Mouse (Mus musculus) B cell, adult 2 months (primary cell): ENCODE measurements around the gene Poc1b.

Source experiments
- DNase-seq, 2 experiments: peaks; one replicate each; pipeline ENCODE4 v3.0.0; 2022

Poc1b gene

DNA sequence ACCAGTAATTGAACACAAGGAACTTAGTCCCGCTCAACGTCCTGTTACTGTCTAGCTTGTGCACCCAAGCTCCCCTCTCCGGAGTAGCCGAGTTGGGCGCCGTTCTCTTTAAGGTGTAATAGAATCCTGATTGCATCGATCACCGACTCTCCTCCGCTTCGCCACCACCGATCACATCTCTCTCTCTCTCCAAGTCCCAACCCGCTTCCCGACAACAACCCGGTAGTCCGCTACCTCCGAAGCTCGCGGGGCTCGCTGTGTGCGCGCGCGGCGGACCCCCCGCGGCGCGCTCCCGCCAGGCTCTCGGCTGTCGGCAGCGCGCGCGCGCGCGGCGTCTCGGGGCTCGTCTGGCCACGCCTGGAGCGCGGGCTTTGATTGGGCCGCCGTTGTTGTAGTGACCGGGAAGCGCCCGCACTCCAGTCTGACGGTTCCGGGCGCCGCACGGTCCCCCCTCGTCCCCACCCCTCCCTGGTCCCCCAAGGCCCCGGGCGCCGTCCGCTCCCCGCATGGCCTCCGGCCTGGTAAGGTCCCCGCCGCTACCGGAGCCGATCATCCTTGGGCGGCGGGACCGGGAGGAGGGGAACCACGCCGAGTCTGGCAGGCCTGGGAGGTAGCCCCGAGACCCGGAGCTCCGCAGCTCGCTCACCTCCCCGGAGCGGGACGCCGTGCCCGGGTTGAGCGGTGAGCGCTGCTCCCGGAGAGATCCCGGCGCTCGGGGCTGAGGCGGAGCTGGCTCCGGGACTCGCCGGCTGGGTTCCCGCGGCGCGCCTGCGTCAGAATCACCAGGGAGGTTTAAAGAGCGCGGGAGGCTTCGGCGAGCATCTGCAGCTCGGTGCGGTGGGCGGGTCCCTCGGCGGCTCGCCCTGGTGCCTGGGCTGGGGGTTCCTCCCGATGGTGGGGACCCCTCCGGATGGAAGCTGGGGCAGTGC lies at the start of gene Poc1b:
TSS of gene Poc1b (plus strand) at position 334 of the 929 bp plus-strand sequence.
- peak; percentile 78 to 83 for DNase-seq

DNA sequence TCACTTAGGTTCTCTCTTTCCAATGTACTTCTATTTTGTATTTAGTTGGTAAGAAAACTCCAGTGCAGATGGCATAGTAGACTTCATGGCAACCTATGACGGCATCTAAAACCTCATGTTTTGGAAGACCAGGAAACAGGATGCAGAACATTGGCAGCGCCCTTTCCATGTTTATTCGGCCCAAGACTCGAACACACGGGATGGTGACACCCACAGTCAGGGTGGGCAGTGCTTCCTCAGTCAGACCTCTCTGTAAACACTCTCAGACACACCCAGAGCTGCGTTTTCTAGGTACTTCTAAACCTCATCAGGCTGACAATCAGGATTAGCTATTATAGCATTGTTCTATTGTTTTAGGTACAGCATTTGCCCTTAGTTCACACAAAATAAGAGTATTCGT lies 46.2 kb upstream of the Poc1b start:
- DNase-seq = no peak

DNA sequence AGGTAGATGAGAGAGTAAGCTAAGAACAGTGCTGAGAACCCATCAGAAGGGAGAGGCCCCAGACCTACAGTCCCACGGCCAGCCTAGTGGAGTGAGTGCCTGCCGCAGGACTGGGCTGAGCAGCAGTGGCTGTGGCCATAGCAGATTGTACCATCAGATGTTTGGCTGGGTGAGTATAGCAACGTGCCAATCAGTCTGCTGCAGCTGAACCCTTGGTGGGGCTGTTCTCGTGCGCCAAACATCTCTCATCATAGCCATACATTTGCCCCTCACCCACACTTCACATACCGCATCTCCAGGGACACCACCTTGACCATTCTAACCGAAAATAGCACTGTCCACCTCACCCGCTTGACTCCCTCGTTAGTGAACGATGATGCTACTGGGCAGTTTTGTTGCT lies 45.4 kb upstream of the Poc1b start:
- no peak for DNase-seq

DNA sequence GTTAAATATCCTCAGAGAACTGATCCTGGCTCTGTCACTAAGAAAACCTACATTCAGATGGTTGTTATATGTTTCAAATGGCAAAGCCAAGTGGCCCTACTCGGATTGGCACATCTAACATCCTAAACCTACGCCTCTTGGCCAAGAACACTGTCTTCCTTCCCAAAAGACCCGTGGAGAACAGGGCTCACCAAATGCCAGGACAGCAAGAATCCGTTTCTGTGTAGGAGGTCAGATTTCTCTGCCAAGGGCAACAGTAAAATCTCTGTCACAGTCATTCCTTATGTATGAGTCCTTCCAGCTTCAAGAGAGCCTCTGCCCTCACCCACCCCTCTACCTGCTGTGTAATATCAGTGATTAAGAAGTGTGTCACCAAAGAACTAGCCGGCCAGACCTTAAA lies 44.3 kb upstream of the Poc1b start:
- no peak for DNase-seq

DNA sequence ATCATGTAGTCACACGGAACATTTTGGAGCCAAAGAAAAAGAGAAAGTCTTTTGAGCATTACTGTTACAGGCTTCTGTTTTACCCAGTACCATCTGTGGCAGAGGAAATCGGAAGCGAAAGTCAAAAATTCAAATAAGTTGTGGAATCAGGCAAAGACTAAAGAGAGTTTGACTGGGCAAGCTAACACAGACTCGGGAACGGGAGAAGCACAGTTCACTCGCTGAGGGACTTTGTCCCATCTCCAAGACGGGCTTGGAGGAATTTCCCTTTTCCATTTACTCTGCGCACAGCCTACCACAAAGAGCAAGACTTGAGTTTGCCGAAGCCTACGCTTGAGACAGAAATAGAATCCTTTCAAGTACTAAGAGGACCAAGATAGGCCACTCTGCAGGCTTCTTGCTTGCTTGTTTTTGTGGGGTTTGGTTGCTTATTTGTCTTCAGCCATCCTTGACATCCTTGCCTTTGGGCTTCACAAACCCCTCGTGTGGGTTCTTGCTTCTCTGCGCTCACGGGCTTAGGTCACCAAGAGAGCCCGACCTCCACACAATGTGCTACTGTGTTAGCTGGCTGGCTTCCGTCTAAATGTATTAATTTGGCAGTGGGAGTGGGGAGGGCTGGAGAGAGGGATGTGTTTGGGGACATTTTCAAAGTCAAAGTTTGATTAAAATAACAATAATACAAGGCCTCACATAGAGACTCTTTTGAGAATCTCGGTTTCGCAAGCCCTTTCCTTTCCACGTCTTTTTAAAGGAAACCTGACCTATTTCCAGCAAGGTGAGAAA lies 30.5 kb upstream of the Poc1b start:
- no peak for DNase-seq

DNA sequence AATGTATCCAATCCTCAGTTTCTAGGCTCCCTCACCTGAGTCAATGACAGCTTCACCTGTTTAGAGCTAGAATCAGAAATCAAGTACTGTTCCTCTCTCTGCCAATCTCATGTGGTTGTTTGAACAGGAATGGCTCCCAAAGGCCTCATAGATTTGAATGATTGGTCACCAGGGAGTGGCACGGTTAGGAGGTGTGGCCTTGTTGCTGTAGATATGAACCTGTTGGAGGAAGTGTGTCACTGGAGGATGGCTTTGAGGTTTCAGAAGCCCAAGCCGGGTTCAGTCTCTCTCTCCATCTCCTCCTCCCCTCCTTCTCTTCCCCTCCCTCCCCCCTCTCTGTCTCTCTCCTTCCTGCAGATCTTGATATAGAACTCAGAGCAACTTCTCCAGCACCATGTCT lies 28.2 kb upstream of the Poc1b start:
- no peak for DNase-seq

DNA sequence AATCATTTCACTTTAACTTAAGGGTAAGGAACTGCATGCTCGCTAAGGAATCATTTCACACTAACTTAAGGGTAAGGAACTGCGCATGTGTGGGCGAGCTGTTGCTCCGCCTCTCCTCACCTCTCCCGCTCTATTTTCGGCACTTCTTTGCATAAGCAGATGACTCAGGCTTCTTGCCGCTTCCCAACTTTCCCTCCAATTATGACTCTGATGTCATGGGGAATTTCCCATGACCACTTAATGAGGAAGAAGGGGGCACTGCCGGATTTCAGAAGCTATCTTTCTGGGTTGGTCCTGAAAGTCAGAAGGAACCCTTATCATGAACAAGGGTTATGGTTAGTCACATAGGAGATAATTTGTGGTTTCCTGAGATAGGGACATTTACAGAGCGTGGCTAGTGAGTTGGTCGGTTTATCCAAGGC lies 25.3 kb upstream of the Poc1b start:
- DNase-seq = no peak

DNA sequence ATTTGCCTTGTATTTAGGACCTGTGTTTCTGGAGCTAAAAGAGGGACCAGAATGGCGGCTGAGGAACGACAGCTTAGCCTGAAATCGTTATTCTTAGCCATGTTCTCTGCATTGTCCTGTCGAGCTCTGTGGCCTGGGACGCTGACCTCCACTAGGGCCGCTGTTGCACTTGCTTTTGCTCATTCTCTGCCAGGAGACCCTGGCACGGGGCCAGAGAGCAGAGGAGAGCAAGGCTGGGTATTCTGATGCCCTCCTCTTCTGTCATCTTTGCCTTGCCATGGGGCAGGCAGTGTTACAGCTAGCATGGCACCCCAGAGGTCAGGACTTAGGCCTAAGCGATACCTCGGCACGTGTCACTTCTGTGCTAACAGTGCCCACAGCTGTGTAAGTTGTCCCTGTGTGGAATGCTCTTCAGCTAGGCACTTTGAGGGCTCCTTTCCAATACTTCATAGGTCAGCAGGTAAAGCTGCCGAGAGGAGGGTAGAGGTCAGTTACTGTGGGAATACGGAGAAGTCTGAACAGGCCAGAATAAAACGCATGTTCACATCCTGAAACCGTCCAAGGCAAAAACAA lies 23.3 kb upstream of the Poc1b start:
- DNase-seq = no peak

DNA sequence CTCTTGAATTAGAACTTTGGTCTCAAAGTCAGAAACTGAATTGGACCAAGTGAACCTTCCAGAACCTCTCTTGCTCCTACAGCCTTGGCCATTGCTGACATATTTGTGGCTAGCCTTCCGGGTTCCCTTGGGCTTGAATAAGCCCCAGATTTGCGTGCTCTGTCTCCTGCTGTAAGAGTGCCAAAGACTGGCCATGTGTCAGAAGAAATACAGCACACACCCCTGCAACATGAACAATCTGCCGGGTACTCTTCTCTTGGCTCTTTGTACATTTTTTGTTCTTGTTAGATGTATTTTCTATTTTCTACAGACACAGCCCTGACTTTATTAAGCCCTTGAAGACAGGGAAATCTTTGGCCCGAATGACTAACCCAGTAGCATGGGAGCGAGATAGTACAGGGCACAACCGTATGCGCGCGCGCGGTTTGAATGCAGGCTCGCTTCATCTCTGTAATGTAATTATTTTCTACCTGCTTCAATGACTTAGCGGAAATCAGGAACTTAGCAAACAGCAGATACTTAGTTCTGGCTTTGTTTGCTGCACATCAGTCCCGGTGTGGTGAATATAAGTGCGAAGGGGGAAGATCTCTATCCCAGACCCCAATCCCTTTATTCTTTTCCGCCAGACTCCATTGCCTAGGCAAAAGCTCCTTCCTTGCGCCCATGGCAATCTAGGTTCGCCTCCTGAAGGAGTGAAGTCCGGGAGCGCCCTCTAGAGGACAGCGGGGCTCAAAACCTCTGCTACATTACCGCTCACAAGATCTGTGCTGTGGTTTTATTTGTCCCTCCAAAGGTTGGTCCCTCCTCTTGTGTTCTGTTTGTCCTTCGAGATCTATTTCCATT lies 22.2 kb upstream of the Poc1b start:
- DNase-seq = peak; percentile 83 to 86

DNA sequence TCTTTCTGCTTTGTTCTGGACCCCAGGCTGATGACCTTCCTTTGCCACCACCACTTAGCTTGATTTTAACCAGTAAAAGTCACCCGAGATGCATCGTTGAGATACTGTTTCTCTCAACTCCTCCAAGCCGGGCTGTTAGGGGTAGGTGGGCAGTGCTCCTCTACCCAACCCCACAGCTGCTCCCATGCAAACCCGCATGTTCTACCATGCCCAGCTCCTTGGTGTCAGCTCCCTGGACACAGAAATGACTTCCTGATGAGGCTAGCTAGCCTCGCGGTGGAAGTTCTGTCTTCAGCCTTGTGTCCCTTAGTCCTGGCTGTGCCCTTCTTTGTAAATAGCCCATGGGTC lies 21.6 kb upstream of the Poc1b start:
- DNase-seq = no peak

DNA sequence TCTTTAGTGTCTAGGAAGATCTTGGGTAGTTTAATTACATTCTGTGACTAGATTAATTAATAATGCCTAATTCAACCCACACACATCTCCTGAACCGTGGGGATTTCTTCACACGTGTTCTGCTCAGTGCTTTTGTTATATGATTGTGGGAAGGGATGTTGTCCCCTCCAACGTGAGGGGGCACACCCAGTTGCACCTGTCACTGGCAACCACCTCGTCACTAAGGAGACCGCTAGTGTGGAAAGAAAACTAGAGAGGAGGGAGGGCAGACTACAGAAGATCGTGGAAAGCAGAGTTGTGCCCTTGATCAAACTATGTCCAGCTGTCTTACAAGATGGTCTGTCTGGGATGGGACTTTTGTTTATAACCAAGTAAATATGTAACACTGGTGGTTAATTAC lies 20.8 kb upstream of the Poc1b start:
- DNase-seq = no peak

DNA sequence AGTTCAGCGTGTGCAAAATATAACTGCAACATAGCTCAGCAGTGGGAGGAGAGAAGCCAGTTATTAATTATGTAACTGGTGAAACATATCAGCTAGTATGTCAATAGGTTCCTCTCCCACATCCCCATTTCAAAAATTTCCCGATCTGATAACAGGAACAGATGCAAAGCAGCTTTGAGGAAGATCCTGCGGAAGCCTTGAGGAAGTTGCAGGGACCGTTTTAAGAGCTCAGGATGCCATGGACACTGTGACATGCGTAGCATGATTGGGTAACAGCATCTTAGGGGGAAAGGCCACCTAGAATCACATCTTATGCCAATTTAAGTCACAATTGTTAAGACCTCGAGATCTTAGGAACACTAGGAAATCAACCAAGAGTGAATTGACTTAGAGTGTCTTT lies 16.9 kb upstream of the Poc1b start:
- DNase-seq = no peak

DNA sequence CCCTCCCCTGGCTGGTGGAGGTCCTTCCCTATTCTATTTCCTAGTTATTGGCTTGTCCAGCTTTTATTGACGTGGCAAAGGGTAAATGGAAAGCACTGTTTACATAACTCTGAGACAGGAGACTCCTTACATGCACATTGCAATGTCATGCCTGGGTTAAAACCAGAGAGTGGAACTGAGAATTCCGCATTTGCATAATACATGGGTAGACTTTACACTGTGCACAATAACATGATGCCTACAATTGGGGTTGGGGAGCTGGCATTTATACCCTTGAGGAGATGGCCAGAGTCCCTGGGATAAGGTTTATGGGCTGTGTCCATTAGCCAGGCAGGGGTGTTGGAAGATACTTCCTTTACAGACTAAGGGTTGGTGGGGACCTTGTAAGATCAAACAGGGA lies 13.5 kb upstream of the Poc1b start:
- DNase-seq = no peak

DNA sequence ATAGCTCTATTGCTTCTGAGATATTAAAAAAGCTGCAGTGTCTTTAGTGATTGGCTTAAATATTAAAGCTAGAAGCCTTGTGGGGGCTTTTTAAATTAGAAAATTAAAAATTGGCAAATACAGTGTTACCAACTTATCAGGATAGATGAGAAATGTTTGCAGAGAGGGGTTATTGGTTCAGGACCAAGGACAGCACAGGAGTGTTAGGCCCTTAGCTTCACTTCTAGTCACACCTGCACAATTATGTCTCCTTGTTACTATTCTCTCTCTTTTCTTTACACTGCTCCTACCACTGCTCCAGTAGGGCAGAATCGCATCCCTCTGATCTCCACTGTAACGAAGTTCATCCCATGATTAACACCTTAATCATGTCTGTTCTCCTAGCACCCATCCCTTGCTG lies 11.7 kb upstream of the Poc1b start:
- DNase-seq = no peak

DNA sequence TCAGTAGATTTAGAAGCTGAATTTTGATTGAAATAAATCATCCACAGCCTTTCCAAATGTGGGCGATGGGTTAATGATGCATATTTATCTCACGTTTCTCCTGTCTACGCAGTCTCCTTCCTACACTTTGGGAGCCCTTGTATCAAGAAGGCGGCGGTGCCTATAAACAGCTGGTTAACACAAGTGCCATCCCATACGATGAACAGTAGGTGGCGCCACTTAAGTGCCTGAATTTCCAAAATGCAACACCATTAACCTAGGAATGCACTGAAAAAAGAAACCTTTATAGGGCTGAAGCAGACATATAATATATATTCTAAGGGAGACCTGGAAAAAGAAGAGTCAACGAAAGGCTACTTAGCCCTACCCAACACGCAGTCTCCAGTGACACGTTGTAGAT lies 9.5 kb upstream of the Poc1b start:
- DNase-seq = peak; percentile 73 to 74

DNA sequence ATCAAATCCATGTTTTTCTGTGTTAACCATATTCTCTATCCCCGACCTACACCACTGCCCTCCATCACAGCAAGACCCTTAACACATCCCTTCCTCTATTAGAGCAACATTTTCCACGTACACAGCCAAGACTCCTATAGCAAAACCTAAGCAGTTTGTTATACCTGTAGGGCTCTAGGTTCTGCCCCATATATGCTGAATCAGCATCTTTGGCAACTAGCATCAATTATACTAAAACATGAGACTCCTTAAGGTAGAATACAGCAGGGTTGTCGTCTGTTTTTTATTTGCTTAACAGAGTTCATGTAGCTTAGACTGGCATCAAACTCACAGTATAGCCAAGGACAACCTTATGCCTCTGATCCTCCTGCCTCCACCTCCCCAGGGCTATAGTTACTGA lies 1.3 kb upstream of the Poc1b start:
- no peak for DNase-seq

DNA sequence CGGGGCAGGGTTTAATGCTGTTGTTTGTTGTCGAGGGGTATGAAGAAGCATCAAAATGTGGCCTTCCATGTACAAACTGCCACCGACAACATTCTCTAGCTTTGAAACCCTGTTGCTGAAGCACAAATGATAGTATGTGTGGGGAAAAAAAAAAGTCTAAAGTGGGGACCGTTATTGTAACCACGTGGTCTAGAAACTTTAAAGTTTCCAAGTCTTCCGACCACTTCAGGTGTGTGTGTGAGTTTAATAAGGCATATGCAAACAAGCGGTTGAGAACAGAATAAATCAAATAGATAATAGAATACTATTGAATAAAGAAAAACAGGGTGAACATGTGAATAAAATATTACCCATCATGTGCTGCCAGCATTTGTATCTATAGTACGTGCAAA lies 529 bp upstream of the Poc1b start:
- no peak for DNase-seq

DNA sequence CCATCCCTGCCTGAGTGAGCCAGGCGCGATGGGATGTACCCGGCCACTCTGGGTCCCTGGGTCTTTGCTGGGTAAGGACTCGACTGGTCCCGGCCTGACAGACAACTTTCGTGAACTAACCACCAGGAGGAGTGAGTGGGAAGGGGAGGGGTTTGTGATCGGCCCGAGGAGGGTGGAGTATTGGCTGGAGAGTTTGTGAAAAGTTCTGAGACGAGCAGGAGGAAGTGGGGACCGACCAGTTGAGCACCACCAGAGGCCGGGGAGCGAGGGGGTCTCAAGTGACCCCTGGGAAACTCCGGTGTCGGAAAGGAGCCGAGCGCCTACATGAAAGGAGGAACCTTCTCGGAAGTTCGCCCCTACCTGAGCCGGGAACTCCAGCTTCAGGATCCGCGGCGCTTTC lies 1.1 kb downstream of the Poc1b start, which contains the start of gene Galnt4:
TSS of gene Galnt4 (plus strand) at position 196 of the 400 bp plus-strand sequence.
- DNase-seq = peak; percentile 86 to 87

DNA sequence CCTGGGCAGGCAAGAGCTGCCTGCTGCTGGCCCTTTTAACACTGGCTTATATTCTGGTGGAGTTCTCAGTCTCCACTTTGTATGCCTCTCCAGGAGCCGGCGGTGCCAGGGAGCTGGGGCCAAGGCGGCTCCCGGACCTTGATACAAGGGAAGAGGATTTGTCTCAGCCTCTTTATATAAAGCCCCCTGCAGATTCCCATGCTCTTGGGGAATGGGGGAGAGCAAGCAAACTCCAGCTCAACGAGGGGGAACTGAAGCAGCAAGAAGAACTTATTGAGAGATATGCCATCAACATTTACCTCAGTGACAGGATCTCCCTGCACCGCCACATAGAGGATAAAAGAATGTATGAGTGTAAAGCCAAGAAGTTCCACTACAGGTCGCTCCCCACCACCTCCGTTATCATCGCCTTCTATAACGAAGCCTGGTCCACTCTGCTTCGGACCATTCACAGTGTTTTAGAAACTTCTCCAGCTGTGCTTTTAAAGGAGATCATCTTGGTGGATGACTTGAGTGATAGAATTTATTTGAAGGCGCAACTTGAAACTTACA lies 1.7 kb downstream of the Poc1b start:
- no peak for DNase-seq

DNA sequence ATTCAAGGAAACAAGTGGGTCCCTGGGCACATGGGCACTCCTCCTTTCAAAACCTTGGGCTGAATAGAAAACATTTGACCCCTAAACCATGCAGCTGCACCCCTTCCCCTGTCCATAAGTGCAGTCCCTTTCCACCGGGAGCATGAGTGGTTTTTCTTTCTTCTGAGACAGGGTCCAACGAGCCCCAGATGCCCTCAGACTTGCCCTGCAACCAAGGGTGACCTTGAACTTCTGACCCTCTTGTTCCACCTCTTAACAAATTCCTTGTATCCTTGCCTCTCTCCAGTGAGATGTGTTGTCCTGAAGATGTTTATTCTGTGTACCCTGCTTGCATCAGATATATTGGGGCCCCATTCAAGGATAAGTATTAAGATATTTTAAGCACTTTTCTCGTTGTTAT lies 6.7 kb downstream of the Poc1b start:
- DNase-seq = no peak

DNA sequence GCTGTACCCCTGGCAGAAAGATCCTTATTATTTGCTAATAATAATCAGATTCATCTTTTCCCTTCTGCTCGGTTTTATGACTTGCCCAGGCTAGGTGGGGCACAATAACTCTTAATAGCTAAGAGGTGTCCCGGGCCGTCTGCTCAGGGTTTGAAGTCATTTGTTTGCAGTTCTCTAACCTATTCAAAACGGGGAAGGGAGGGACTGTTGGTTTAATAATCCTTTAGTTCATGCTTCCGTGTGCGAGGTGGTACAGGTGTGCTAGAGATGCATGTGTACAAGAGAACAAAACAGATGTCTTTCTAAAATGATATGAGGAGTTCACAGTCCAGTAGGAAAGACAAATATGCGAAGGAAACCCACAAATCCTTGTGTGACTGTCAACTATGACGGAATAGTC lies 7.5 kb downstream of the Poc1b start:
- no peak for DNase-seq

DNA sequence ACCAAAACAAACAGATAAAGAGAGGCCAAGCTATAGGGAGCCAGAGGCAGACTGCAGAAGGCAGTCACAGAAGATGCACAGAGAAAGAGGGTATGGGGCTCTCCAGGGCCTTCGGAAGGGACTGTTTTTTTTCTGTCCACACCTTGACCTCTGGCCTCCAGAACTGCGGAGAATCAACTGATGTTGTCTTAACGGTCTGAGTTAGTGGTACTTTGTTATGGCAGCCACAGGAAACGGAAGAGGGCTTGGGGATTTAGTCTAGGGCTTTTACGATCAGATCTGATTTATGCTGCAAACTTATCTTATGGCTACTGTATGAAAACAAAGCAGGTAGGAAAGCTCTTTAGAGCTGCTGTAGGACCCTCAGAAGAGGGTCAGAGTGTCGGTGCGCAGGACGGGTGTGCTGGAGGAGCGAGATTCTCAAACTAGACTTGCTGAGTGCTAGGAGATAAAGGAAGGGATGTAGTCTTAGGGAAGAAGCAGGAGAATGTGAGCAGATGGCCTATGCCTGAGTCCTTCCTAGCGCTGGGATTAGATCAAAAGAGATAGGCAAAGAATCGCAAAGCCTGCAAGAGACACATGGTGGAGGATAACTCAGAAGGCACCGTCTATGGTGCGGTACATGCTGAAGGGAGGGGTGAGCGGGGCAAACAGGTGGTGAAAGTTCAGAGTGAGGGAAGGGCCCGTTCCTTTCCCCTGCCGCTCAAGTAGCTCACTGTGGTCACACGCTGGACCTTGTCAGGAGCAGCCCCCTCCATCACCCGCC lies 8.8 kb downstream of the Poc1b start:
- no peak for DNase-seq
